Mouse (Mus musculus) small intestine, adult 2 months (tissue): ENCODE data around the gene Gpx3.

Experiments used
- CTCF ChIP-seq: fragments of 200-500 bp; IDR thresholded peaks from 2 replicates; pipeline ENCODE4 v1.5.1; 2012; ENCODE audit warnings: low read depth, mild to moderate bottlenecking, control low read depth, inconsistent platforms, low read length, moderate library complexity, mixed read lengths; ENCODE audit not compliant: insufficient replicate concordance, insufficient read length; ENCODE audit errors: extremely low read depth
- POLR2A ChIP-seq: fragments of 200-500 bp; IDR thresholded peaks from 2 replicates; pipeline ENCODE4 v1.6.1; 2012; ENCODE audit warnings: low read depth, mild to moderate bottlenecking, control low read depth, inconsistent platforms, low read length, moderate library complexity

- TF ChIP-seq CTCF, result no peak
- TF ChIP-seq POLR2A, result no peak
These were observed 4.8 kb upstream of the Gpx3 start for GRCm38 (mm10) chr11:54897470-54897869.
